Mouse (Mus musculus) stomach, postnatal 0 days (tissue): ENCODE measurements around the gene Sorbs2.

ENCODE experiments used
- CTCF ChIP-seq: IDR thresholded peaks from 2 replicates; pipeline ENCODE4 v1.5.1; 2016; ENCODE audit warnings: antibody characterized with exemption, low read depth, mild to moderate bottlenecking, moderate library complexity
- EP300 ChIP-seq: optimal IDR thresholded peaks from 2 replicates; pipeline ENCODE3; 2016; ENCODE audit warnings: antibody characterized with exemption

GRCm38 (mm10) chr8:45816765-45817426, 309.3 kb downstream of the Sorbs2 start:
- TF ChIP-seq EP300 (no peak), CTCF (peak; percentile 99)
